In the genomic region with DNA sequence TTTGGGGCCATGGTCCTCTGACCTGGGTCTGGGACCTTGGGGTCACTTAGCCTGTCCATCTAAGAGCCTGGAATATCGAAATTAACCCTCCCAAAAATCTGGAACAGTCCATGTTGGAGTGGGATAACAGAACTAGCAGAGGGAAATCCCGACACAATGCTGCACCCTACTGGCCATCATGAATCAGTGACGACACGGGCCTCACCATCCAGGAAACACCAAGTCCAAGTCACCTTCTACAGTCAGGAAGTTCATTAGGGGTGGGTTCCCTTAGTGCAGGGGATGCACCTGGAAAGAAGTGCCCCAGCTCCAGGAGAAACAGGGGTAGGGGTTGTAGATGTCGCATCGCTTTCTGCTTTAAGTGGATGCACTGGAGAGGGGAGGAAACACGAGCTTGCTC, we compare ENCODE assay signal across 7 mouse cellular contexts. TPM values are rescaled to one million over a fixed set of nuclear protein-coding genes. Genes with fewer than 3 reads are reported as not detected.
DNase-seq lines count a peak whose midpoint lies in the region; ATAC-seq and TF ChIP-seq lines count a peak whose summit lies in the region.

No protein-coding gene starts in this region.

- no peaks in the 10 kb centered on the region for H3K9me3 ChIP-seq in embryonic facial prominence, embryonic 14.5 days (ENCODE audit: control insufficient read depth, low read length)
- H3K9me3 ChIP-seq in hindbrain, embryonic 10.5 days: no peaks in the 10 kb centered on the region

- H3K4me1 ChIP-seq in embryonic facial prominence, embryonic 14.5 days (ENCODE audit: control insufficient read depth, insufficient read depth, low read length): no peaks in the 10 kb centered on the region
- H3K4me1 ChIP-seq in hindbrain, embryonic 10.5 days (replicated peaks): peaks cover 33% of the 10 kb centered on the region

- ATAC-seq in embryonic facial prominence, embryonic 14.5 days (ENCODE audit: low read depth): peak; percentile 66

- no peak overlapping the region for H3K27ac ChIP-seq in embryonic facial prominence, embryonic 14.5 days (replicated peaks; ENCODE audit: low read depth, low read length)
- H3K27ac ChIP-seq in hindbrain, embryonic 10.5 days: peak overlapping the region; percentile 77
- H3K27ac ChIP-seq in layer of hippocampus, adult 2 months: no peak overlapping the region

- H3K9ac ChIP-seq in embryonic facial prominence, embryonic 14.5 days (ENCODE audit: low read depth, low read length): no peak overlapping the region

- H3K36me3 ChIP-seq in embryonic facial prominence, embryonic 14.5 days (ENCODE audit: control insufficient read depth, insufficient read depth, low read length): no peaks in the 10 kb centered on the region
- no peaks in the 10 kb centered on the region for H3K36me3 ChIP-seq in hindbrain, embryonic 10.5 days

- no peaks in the 10 kb centered on the region for H3K27me3 ChIP-seq in embryonic facial prominence, embryonic 14.5 days (replicated peaks; ENCODE audit: control insufficient read depth, insufficient read depth, low read length)
- no peaks in the 10 kb centered on the region; the same call in 1 of the 2 replicates for H3K27me3 ChIP-seq in hindbrain, embryonic 10.5 days (ENCODE audit: insufficient read depth, poor library complexity, severe bottlenecking)

- no peak overlapping the region for H3K4me2 ChIP-seq in embryonic facial prominence, embryonic 14.5 days (ENCODE audit: low read depth, low read length)

- TF ChIP-seq CTCF in layer of hippocampus, adult 2 months (conservative IDR thresholded peaks at IDR 0.05): peak; percentile 88

- no peak overlapping the region for H3K4me3 ChIP-seq in embryonic facial prominence, embryonic 14.5 days (ENCODE audit: low read depth, low read length)
- H3K4me3 ChIP-seq in hindbrain, embryonic 10.5 days: no peak overlapping the region
- H3K4me3 ChIP-seq in layer of hippocampus, adult 2 months: no peak overlapping the region

- DNase-seq in MEL-GATA-1-ER (ENCODE audit: extremely low read depth, low read depth): peak; percentile 14
- DNase-seq in adrenal gland, postnatal 36 days: peak; percentile 62 to 73
- DNase-seq in embryonic facial prominence, embryonic 14.5 days (ENCODE audit: low spot score): peak; percentile 81
- peak; percentile 64 for DNase-seq in hindbrain, embryonic 10.5 days (ENCODE audit: low spot score)
- DNase-seq in layer of hippocampus, adult 2 months (ENCODE audit: low spot score in 2 of 2): peak; percentile 39 to 65
- peak; percentile 73 for DNase-seq in lung, postnatal 36 days
- peak; percentile 64 for DNase-seq in right cerebral cortex, postnatal 4 days

- WGBS in embryonic facial prominence, embryonic 14.5 days: 17% methylated on average over 7 of the region's 7 CpGs
- 20% methylated on average over 7 of the region's 7 CpGs for WGBS in hindbrain, embryonic 10.5 days

RNA-seq across cellular contexts. Expression of gene Ccdc187, which starts 20.7 kb away (rescaled TPM):
- total RNA-seq in adrenal gland, postnatal 36 days (2021): under 1 TPM; 0.36 to 0.46 TPM
- polyA plus RNA-seq in embryonic facial prominence, embryonic 14.5 days (2014; fragmentation: Nextera tagmentation; extraction: Ambion mirVana): 0.17 and 0.28 TPM in 2 replicates
- 0.10 and 0.20 TPM in 2 replicates for polyA plus RNA-seq in hindbrain, embryonic 10.5 days (2016; fragmentation: Nextera tagmentation; extraction: Ambion mirVana)
- under 1 TPM; 0.59 to 0.76 TPM for total RNA-seq in layer of hippocampus, adult 2 months (2021)

RNA-seq across cellular contexts. Expression of gene Qsox2, which starts 36.3 kb away (rescaled TPM):
- total RNA-seq in adrenal gland, postnatal 36 days (2021): 10 to 100 TPM; 20.5 to 21.0 TPM
- polyA plus RNA-seq in embryonic facial prominence, embryonic 14.5 days (2014; fragmentation: Nextera tagmentation; extraction: Ambion mirVana): 17.2 and 18.4 TPM in 2 replicates
- polyA plus RNA-seq in hindbrain, embryonic 10.5 days (2016; fragmentation: Nextera tagmentation; extraction: Ambion mirVana): 19.1 and 20.4 TPM in 2 replicates
- 10 to 100 TPM; 25.3 to 25.7 TPM for total RNA-seq in layer of hippocampus, adult 2 months (2021)

RNA-seq across cellular contexts. Expression of gene Gpsm1, which starts 41.7 kb away (rescaled TPM):
- 10 to 100 TPM; 14.5 to 14.7 TPM for total RNA-seq in adrenal gland, postnatal 36 days (2021)
- polyA plus RNA-seq in embryonic facial prominence, embryonic 14.5 days (2014; fragmentation: Nextera tagmentation; extraction: Ambion mirVana): 29.3 and 33.8 TPM in 2 replicates
- 99.2 and 114 TPM in 2 replicates for polyA plus RNA-seq in hindbrain, embryonic 10.5 days (2016; fragmentation: Nextera tagmentation; extraction: Ambion mirVana)
- 10 to 100 TPM; 36.6 to 40.7 TPM for total RNA-seq in layer of hippocampus, adult 2 months (2021)

Comparison
In these comparisons a context has a peak if more than half of its experiments do, and no peak if none do; other contexts are left out.
1. DNase-seq: peak in every context shown above with its lines; median percentile 81 in embryonic facial prominence, embryonic 14.5 days; 73 in lung, postnatal 36 days; 68 in adrenal gland, postnatal 36 days; 64 in hindbrain, embryonic 10.5 days; 64 in right cerebral cortex, postnatal 4 days; 52 in layer of hippocampus, adult 2 months; 14 in MEL-GATA-1-ER.